Mouse (Mus musculus) retina, embryonic 14.5 days (tissue): ENCODE data around the gene Mylk4.

Experiments used
- DNase-seq: peaks from one replicate; pipeline ENCODE4 v3.0.0-alpha.2; 2015; ENCODE audit warnings: low spot score

The Mylk4 gene

GRCm38 (mm10) chr13:32797085-32797484 lies 13.3 kb upstream of the Mylk4 start:
- no peak for DNase-seq

GRCm38 (mm10) chr13:32795166-32795565 lies 11.4 kb upstream of the Mylk4 start:
- no peak for DNase-seq

- DNase-seq: no peak
Observed at GRCm38 (mm10) chr13:32794619-32795018, 10.9 kb upstream of the Mylk4 start.

- no peak for DNase-seq
Observed at GRCm38 (mm10) chr13:32789781-32790180, 6.0 kb upstream of the Mylk4 start.

- no peak for DNase-seq
Observed at GRCm38 (mm10) chr13:32787584-32787983, 3.8 kb upstream of the Mylk4 start.

- DNase-seq: peak; percentile 31
Observed at GRCm38 (mm10) chr13:32783055-32783454, 699 bp downstream of the Mylk4 start.

- DNase-seq: no peak
Observed at GRCm38 (mm10) chr13:32778861-32779260, 4.9 kb downstream of the Mylk4 start.

- no peak for DNase-seq
Observed at GRCm38 (mm10) chr13:32776350-32776749, 7.4 kb downstream of the Mylk4 start.

GRCm38 (mm10) chr13:32775889-32776288 lies 7.9 kb downstream of the Mylk4 start:
- no peak for DNase-seq

- peak; percentile 24 for DNase-seq
Observed at GRCm38 (mm10) chr13:32769960-32770359, 13.8 kb downstream of the Mylk4 start.

- peak; percentile 64 for DNase-seq
Observed at GRCm38 (mm10) chr13:32768104-32768503, 15.7 kb downstream of the Mylk4 start.

GRCm38 (mm10) chr13:32764448-32764847 lies 19.3 kb downstream of the Mylk4 start:
- DNase-seq: no peak

- DNase-seq: no peak
Observed at GRCm38 (mm10) chr13:32763141-32763540, 20.6 kb downstream of the Mylk4 start.

GRCm38 (mm10) chr13:32760795-32761194 lies 23.0 kb downstream of the Mylk4 start:
- no peak for DNase-seq

- no peak for DNase-seq
Observed at GRCm38 (mm10) chr13:32759036-32759435, 24.7 kb downstream of the Mylk4 start.

GRCm38 (mm10) chr13:32752066-32752657 lies 31.6 kb downstream of the Mylk4 start:
- DNase-seq: no peak

- DNase-seq: no peak
Observed at GRCm38 (mm10) chr13:32750507-32750906, 33.2 kb downstream of the Mylk4 start.

GRCm38 (mm10) chr13:32748421-32748820 lies 35.3 kb downstream of the Mylk4 start:
- no peak for DNase-seq

GRCm38 (mm10) chr13:32741161-32741560 lies 42.6 kb downstream of the Mylk4 start:
- no peak for DNase-seq

GRCm38 (mm10) chr13:32731283-32731682 lies 52.5 kb downstream of the Mylk4 start:
- DNase-seq: peak; percentile 55

- no peak for DNase-seq
Observed at GRCm38 (mm10) chr13:32724606-32725005, 59.1 kb downstream of the Mylk4 start.

GRCm38 (mm10) chr13:32721717-32722116 lies 62.0 kb downstream of the Mylk4 start:
- no peak for DNase-seq

GRCm38 (mm10) chr13:32719284-32719683 lies 64.5 kb downstream of the Mylk4 start:
- no peak for DNase-seq

- DNase-seq: no peak
Observed at GRCm38 (mm10) chr13:32717709-32718108, 66.0 kb downstream of the Mylk4 start.
